In the genomic region with DNA sequence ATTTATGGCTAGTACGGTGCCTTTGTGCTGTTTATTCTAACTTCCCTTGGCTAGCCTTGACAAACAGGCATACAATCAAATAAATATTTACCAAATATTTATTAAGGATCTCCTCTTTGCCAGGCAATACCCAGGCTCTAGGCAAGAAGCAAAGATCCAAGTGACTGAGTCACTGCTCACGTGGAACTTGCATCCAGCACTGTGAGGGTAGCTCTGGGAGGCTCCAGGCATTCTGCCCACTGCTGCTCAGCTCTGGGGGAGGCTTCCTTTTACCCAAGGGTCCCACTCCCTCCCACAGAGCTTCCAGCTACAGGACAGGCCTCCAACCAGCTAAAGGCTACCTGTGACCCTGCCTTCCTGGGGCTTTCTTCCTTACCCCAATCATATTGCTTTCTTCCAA, we compare ENCODE assay signal across 17 mouse cellular contexts.
"Had no signal": no experiment of that assay in that cellular context is flagged by ENCODE, and none has a peak within 500 bp of the region (broad histone marks: within the 10 kb centered on the region; RNA-seq: fewer than 3 reads in every experiment).

No protein-coding gene starts in this region.

- H3K27ac ChIP-seq: midbrain, embryonic 13.5 days; midbrain, embryonic 15.5 days; neural tube, embryonic 13.5 days; neural tube, embryonic 15.5 days had no signal

- H3K36me3 ChIP-seq: midbrain, embryonic 13.5 days; midbrain, embryonic 15.5 days; neural tube, embryonic 13.5 days; neural tube, embryonic 15.5 days had no signal

- ATAC-seq: midbrain, embryonic 13.5 days; midbrain, embryonic 15.5 days had no signal

- H3K4me3 ChIP-seq: megakaryocyte, embryonic 14.5 days; midbrain, embryonic 13.5 days; midbrain, embryonic 15.5 days; neural tube, embryonic 13.5 days; neural tube, embryonic 15.5 days had no signal

- H3K4me2 ChIP-seq: lung, embryonic 14.5 days; midbrain, embryonic 11.5 days; midbrain, embryonic 13.5 days; midbrain, embryonic 15.5 days; neural tube, embryonic 13.5 days; neural tube, embryonic 15.5 days had no signal

- DNase-seq: lung, embryonic 14.5 days; lung, postnatal 10 days; lung, postnatal 4 days; retina, postnatal 1 day; right cerebral cortex, adult 18-20 months; right cerebral cortex, postnatal 25 days; right cerebral cortex, postnatal 4 days; spleen, adult 18-20 months; thymus, adult 18-20 months; thymus, postnatal 14 days; thymus, postnatal 36 days had no signal

- H3K4me1 ChIP-seq: megakaryocyte, embryonic 14.5 days had no signal
